Mouse (Mus musculus): ENCODE measurements at regions not wholly inside any gene's neighbourhood (a gene's known extent, or its start where the extent isn't known, plus 50 kb on each side); places are given as distances from the start of the nearest gene placed in this dataset.

- TF ChIP-seq CTCF (IDR thresholded peaks at IDR 0.05; ENCODE audit: borderline replicate concordance, extremely low read depth, insufficient read depth, insufficient read length), result no peak
- no peak for TF ChIP-seq POLR2A (IDR thresholded peaks at IDR 0.05; ENCODE audit: borderline replicate concordance, extremely low read depth, insufficient read depth, insufficient read length, poor library complexity, severe bottlenecking)
These were observed 166.3 kb downstream of the Pfkfb3 start for GRCm38 (mm10) chr2:11387623-11388022.
